Mouse (Mus musculus): ENCODE data around the gene Nipal3.

Gene Nipal3

DNA sequence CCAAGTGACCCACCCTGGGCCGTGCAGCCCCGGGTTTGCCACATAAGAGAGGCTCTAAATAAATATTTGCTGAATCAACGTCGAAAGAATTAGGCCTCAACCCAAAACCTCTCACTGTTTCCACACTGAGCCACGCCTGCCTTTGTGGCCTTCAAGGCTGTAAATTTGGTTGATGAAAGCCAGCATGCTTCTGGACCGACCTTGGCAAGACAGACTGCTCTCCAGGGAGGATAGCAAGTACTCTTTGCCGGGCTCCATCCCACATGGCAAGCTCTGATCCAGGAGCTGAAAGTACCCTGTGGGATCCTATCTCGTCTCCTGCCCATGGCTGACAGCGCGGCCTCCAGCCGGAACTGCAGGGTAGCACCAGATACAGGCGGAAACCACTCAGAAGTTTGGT is 14.7 kb upstream of the Nipal3 start:
- in situ Hi-C loops (cut with MboI; ENCODE audit: low pct_unique_long_range_greater_than_20kb in 1 of 2, low sequenced_read_pairs in 2 of 2, unreplicated experiment in 1 of 2) = no loop called here

DNA sequence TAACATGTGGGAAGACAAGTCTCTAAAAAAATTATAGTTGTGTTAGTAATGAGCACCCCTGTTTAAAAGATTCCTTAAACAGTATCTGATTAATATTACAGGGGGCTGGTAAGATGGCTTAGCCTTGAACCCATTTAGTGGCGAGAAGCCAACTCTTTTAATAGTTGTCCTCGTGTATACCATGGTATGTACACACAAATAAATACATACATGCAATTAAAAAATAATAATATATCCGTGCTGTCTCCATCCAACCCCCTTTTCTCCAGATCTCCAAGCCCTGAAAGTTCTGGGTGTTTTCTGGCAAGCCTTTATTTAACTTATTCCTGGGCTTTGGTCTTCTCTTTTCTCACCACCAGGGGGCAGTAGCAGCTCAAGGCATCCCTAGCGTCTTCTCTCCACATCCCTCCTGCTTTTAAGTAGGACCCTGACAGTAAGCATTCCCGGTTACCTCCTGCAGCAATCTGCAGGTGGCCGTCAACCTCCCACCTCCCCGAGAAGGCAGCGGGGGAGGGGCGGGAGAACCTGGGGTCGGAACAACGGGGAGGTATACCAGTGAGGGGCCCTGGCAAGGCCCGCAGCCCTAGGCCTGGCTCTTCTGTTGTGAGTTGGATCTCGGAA is 13.7 kb upstream of the Nipal3 start:
- in situ Hi-C loops (cut with MboI; ENCODE audit: low pct_unique_long_range_greater_than_20kb in 1 of 2, low sequenced_read_pairs in 2 of 2, unreplicated experiment in 1 of 2) = no loop called here

DNA sequence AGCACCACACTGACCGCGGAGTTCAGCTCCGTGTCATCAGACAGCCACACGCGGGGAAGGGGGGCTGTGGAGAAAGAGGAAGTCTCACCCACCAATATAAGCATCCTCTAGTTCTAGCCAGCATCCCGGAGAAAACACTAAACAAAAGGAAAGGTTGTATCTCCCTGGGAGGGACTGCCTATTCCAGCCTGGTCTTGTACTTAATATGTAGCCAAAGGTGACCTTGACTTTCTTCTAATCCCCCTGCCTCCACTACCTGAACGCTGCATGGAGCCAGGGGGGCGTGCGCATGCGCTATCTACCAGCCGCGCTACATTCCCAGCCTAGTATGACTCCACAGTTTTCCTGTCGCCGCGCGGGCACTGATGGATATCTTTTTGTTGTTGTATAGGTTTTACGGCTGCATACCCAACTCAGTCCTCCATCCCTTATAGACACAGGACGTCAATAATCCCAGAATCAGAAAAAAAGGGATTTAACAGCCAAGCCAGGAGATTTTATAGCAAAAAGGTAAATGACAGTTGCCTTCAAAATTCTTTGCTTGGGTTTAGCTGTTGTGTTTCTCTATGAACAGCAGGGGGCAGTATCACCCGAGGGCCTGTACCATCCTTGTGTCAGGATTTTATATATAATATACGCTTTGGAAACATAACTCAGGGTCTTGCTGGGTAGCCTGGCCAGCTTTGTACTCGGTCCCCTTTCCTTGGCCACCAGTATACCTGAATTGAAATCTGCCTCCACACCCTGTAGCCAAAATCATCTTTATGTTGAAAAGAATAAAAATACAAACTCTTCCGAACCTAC is 12.9 kb upstream of the Nipal3 start:
- in situ Hi-C loops (cut with MboI; ENCODE audit: low pct_unique_long_range_greater_than_20kb in 1 of 2, low sequenced_read_pairs in 2 of 2, unreplicated experiment in 1 of 2) = no loop called here

DNA sequence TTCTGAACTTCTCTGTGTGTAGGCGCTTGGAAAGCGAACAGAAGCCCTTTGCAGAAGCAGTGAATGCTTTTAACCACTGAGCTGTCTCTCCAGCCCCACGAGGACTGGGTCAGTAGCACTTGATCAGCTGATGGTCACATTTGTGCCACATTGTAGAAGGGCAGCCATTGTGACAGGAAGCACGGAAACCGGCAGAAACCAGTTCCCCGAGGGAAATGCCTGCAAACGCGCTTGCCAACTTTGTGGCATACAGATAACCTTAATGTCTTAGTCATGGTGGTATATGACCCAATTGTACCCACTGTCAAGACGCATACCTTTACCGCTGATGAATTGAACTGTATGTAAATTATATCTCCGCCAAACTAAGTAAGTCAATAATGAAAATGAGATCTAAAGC is 11.0 kb upstream of the Nipal3 start:
- in situ Hi-C loops (cut with MboI; ENCODE audit: low pct_unique_long_range_greater_than_20kb in 1 of 2, low sequenced_read_pairs in 2 of 2, unreplicated experiment in 1 of 2) = no loop called here

DNA sequence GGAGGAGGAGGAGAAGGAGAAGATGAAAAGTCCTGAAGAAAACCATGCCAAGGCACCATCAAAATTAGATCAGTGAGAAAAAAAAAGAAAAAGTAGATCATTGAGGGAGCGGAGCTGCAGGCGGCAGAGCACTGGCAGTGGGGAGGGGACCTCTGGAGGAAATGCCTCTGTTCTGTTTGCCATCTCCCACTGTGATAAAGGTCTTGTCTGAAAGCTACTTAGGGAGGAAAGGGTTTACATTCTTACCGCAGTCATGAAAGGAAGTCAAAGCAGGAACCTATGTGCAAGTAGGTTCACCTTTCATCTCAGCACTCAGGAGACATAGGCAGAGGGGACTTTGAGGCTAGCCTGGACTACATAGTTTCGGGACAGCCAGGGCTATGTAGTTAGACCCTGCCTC is 6.7 kb upstream of the Nipal3 start:
- in situ Hi-C loops (cut with MboI; ENCODE audit: low pct_unique_long_range_greater_than_20kb in 1 of 2, low sequenced_read_pairs in 2 of 2, unreplicated experiment in 1 of 2) = no loop called here

DNA sequence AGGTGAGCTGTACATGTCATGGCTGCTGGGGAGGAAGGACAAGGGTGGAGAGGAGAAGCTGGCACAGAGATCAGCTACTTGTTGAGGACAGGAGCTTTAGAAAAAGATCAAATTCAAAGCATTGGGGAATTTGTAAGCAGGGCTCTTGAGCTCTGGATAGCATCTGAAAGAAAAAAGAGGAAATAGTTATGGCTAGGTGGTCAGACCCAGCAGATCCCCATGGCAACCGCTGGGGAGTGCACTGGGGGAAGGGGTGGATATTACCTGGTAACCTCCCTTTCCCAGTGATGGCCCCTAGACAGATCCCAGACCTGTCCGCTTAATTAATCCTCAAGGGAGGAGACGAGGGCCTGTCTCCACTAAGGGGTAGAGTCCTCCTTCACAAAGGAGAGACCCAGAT is 5.0 kb upstream of the Nipal3 start:
- in situ Hi-C loops (cut with MboI; ENCODE audit: low pct_unique_long_range_greater_than_20kb in 1 of 2, low sequenced_read_pairs in 2 of 2, unreplicated experiment in 1 of 2) = loop anchor here in 1 of 2 experiments (10.0 kb wide), 1 partner anchor 145 kb away; the partner anchor contains the start of gene Srrm1

DNA sequence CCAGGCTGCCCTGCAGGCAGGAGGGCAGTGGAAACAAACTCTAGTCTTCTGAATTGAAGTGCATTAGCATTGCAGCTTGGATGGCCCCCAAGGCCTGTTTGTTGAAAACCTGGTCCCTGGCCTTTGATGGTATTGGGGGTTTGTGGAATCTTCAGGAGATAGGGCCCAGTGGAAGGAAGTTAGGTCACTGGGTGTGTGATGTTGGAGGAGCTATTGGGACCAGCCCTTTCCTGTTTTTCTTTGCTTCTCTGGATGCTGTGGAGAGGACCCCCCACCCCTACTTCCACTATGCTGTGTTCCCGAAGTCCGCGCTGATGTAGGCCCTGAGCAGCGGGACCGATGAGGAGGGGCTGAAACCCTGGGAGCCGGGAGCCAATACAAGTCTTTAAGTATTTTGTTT is 3.3 kb upstream of the Nipal3 start:
- in situ Hi-C loops (cut with MboI; ENCODE audit: low pct_unique_long_range_greater_than_20kb in 1 of 2, low sequenced_read_pairs in 2 of 2, unreplicated experiment in 1 of 2) = loop anchor here in 1 of 2 experiments (10.0 kb wide), 1 partner anchor 143 kb away; the partner anchor contains the start of gene Srrm1

DNA sequence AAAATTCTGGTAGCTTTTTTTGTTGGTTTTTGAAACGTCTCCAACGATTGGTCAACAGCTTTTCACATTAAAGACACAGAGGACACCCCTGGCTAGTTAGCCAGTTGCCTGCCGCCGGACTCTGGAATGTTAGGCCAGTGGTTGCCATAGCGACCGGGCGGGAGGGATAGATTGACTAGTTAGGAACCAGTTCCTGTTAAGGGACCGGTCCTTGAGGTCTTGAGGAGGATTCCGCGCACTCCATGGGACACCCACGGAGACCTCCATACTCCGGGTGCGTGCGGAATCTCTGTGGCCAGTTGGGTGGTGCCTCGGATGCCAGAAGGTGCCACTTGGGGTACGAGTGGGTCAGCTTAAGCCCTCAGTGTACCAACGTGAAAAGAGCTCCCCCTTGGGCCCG is 972 bp upstream of the Nipal3 start:
- in situ Hi-C loops (cut with MboI; ENCODE audit: low pct_unique_long_range_greater_than_20kb in 1 of 2, low sequenced_read_pairs in 2 of 2, unreplicated experiment in 1 of 2) = loop anchor here in 1 of 2 experiments (10.0 kb wide), 1 partner anchor 141 kb away; the partner anchor contains the start of gene Srrm1

DNA sequence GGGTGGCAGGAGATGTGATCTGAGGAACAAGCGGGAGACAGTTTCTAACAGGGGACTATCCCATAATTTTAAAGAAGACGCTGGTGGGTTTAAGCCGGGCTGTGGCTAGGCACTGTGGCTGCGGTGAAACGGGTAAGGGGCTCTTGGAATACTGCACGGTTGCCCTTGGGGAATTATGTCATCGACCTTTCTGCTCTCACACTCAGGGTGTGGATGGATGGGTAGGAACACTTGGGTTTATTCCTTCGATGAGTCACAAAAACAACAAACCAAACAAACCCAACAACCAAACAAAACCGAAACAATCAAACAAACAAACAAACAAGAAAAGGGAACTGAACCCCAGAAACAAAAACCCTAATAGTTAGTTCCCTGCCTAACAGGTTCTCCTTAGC is 556 bp upstream of the Nipal3 start:
- in situ Hi-C loops (cut with MboI; ENCODE audit: low pct_unique_long_range_greater_than_20kb in 1 of 2, low sequenced_read_pairs in 2 of 2, unreplicated experiment in 1 of 2) = loop anchor here in 1 of 2 experiments (10.0 kb wide), 1 partner anchor 141 kb away; the partner anchor contains the start of gene Srrm1

DNA sequence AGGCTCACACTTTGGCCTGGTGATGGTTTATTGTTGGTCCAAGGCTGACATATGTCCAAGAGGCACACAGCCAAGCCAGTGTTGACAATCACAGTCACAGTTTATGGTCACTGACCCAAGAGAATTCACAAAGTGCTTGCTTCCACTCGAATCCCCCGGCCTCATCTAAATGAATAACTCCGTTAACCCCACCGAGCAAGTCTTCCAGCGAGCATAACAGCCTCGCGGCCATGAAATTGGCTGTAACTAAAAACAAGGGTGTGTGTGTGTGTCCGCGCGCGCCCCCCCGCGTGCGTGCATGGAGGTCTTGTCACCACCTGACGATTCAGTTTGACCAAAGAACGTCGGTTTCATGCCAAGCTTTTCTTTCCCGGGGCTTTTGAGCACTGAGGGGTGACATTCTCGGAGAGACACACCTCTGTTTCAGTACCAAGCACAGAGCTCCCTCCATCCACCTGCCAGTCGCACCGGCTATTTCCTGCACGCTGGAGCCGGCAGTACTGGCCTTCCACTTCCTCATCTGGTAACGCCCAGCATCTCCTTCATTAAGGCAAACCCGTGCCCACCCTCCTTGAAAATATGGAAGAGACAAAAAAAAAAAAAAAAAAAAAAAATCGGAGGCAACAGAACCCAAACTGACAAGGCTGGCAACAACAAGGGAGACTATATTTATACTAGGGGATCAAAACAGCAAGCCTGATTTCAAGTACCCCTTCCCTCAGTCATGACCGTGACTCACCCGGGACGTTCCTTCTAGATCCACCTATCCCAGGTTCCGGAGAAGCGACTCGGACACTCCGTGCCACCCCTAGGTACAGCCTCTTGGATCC is 932 bp downstream of the Nipal3 start:
- in situ Hi-C loops (cut with MboI; ENCODE audit: low pct_unique_long_range_greater_than_20kb in 1 of 2, low sequenced_read_pairs in 2 of 2, unreplicated experiment in 1 of 2) = loop anchor here in 1 of 2 experiments (10.0 kb wide), 1 partner anchor 139 kb away; the partner anchor contains the start of gene Srrm1

DNA sequence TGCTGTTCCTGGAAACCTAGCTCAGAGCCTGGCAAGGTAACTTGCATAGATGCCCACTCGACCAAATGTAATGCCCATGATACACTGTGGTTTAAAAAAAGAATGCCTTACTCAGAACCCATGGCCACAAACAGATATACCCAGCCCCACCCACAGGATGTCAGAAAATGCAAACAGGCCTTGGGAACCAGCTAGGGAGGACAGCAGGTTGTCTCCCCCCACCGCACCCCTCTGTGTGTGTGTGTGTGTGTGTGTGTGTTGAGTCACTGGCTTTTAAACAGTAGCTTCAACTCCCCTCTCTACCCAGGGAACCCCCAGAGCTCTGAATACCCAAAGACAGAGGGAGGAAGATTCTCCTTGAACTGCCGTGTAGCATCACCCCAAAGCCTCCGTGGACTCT is 1.6 kb downstream of the Nipal3 start:
- in situ Hi-C loops (cut with MboI; ENCODE audit: low pct_unique_long_range_greater_than_20kb in 1 of 2, low sequenced_read_pairs in 2 of 2, unreplicated experiment in 1 of 2) = loop anchor here in 1 of 2 experiments (10.0 kb wide), 1 partner anchor 138 kb away; the partner anchor contains the start of gene Srrm1

DNA sequence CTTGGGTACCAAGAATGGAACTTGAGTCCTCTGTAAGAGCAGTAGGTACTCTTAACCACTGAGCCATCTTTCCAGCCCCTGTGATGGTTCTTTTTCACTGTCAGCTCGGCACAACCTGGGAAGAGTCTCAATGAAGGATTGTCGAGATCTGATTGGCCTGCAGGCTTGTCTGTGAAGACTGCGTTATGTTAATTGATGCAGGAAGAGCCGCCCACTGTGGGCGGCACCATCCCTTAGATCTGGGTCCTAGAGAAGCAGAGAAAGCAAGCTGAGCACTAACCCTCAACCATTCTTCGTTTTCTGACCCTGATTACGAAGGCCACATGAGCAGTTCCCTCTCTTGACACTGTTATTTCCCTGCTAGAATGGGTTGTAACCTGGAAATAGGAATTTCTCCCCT is 5.6 kb downstream of the Nipal3 start:
- in situ Hi-C loops (cut with MboI; ENCODE audit: low pct_unique_long_range_greater_than_20kb in 1 of 2, low sequenced_read_pairs in 2 of 2, unreplicated experiment in 1 of 2) = no loop called here

DNA sequence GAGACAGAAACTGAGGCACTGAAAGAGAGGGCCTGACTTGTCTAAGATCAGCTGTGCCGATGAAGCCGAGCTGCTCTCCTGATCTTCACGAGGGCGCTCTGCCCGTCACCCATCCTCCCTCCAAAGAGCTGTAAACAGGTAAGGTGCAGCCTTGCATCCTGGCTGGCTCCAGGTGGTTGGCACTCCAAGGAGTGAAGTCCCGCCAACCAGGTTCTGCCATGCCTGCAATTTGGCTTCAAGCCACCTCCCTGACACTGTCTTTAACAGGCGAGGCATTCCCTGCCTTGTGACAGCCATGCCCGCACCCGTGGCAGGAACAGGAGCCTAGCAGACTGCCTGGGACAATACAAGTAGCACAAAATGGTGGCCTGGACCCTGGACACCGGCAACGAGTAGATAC is 8.5 kb downstream of the Nipal3 start:
- in situ Hi-C loops (cut with MboI; ENCODE audit: low pct_unique_long_range_greater_than_20kb in 1 of 2, low sequenced_read_pairs in 2 of 2, unreplicated experiment in 1 of 2) = no loop called here

DNA sequence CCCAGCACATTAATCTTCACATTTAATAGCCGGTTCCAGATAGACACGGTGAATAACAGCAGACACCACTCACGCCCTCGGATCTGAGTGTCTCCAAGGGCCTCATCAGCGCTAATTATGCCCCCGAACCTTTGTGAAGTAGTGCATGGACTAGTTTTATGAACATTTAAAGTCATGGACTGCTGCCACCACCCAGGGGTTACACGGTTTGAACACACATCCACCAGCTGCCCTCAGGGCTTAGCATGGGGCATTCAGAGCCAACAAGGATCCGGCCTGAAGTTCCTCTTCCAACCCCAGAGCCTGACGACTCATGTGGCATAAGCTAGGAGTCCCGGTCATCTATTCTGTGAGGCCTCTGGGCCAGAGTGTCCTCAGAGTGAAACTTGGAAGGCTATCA is 9.8 kb downstream of the Nipal3 start:
- in situ Hi-C loops (cut with MboI; ENCODE audit: low pct_unique_long_range_greater_than_20kb in 1 of 2, low sequenced_read_pairs in 2 of 2, unreplicated experiment in 1 of 2) = no loop called here

DNA sequence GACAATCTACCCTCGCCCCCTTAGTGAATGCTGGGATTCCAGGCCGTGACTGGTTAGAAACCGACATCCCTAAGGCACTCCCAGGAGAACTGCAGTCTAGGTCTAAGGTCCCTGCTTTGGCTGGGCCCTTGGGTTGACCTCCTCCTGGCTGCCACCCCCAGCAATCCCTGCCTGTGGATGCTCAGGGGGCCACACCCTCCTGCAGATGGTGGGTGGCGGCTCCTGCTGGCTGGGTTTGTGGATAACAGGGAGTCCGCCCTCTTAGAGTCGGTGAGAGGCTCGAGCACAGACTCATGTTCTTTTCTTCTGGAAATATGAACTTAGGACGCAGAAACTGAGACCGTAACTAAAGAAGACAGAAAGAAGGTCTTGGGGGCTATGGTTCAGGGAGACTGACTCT is 14.5 kb downstream of the Nipal3 start:
- in situ Hi-C loops (cut with MboI; ENCODE audit: low pct_unique_long_range_greater_than_20kb in 1 of 2, low sequenced_read_pairs in 2 of 2, unreplicated experiment in 1 of 2) = loop anchor here in 1 of 2 experiments (5.0 kb wide), 1 partner anchor 38 kb away; no protein-coding TSS in a partner anchor

DNA sequence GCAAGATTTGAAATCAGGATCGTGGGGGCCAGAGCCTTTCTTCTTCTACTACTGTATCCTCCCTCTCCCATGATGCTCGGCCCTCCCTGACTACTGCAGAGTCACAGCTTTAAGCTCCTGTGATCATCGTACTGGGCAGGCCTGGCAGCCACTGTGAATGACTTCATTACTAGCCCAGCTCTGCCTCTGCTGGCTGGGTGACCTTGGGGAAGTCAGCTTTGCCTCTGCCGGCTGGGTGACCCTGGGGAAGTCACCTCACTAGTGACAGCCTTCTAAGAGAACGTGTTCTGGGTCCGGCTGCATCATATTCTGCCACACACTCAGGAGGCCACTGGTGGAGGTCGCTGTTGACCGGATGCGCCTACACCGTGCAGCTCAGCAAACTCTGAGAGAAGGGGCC is 17.0 kb downstream of the Nipal3 start:
- in situ Hi-C loops (cut with MboI; ENCODE audit: low pct_unique_long_range_greater_than_20kb in 1 of 2, low sequenced_read_pairs in 2 of 2, unreplicated experiment in 1 of 2) = no loop called here

DNA sequence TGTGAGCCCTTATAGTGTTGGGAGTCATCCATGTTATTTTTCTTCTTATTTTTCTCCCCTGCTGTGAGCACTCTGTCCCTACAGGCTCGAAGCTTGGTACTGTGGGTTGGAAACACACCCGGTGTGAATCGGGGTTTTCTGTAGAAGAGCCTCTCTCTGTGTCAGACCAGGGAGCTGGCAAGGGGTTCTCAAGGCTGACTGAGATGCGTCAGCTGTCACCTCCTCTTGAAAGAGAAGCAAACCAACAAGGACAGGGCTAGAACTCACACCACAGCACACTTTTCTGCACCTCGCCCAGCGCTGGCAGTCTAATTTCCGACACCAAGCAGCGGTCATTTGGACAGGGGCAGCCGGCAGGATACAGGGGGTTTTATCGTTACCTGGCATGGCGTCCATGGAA is 31.4 kb downstream of the Nipal3 start:
- in situ Hi-C loops (cut with MboI; ENCODE audit: low pct_unique_long_range_greater_than_20kb in 1 of 2, low sequenced_read_pairs in 2 of 2, unreplicated experiment in 1 of 2) = no loop called here

DNA sequence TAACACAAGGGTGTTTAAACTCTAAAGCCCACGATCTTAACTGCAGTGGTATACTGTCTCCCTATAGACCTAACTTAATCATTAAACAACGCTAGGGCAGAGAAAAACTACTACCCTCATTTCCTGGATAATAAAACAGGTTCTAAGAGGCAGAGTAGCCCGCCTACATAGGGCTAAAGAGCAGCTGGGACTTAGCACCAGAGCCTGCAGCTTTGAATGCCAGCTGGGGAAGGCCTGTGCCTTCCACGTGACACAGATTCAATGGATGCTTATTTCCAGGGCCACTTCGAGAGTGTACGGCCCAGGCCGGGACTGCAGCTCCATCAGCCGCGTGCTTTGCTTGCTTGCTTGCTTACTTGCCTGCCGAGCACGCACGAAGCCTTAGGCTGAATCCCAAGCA is 41.3 kb downstream of the Nipal3 start:
- in situ Hi-C loops (cut with MboI; ENCODE audit: low pct_unique_long_range_greater_than_20kb in 1 of 2, low sequenced_read_pairs in 2 of 2, unreplicated experiment in 1 of 2) = no loop called here

DNA sequence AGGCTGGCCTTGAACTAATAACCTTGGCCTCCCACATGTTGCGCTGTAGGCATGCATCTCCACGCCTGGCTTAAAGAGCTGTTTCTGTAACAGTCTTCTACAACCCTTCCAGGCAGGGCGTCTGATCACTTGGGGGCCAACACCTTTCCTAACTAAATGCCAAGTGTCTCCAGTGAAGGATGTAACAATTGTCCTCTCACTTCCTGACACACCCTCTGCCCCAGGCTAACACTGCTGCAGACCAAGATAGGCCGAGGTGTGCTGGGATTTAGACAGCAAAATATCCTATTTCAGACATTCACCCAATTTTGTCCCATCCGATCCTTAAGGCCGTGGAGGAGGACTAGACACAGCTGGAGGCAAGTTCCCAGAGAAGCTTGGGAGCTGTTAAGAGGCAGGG is 41.7 kb downstream of the Nipal3 start:
- in situ Hi-C loops (cut with MboI; ENCODE audit: low pct_unique_long_range_greater_than_20kb in 1 of 2, low sequenced_read_pairs in 2 of 2, unreplicated experiment in 1 of 2) = no loop called here

Data from mouse embryonic stem cell (cell line).